Mouse (Mus musculus) retina, postnatal 7 days (tissue): ENCODE measurements around the gene Klf11.
"Not testable (repeated sequence)": the region's sequence is repeated elsewhere in the genome, so short reads cannot be mapped to it uniquely, and the experiment has no call there.

Source experiments
- DNase-seq: peaks from one replicate; pipeline ENCODE4 v3.0.0-alpha.2; 2012; ENCODE audit warnings: low read depth, low spot score

The Klf11 gene

GRCm38 (mm10) chr12:24651063-24651557 lies at the start of gene Klf11:
Gene Klf11, plus strand, starts transcription at chr12:24651274.
- peak; percentile 92 for DNase-seq

- DNase-seq, result peak; percentile 48
Measured at GRCm38 (mm10) chr12:24603266-24603665, 47.8 kb upstream of the Klf11 start.

- no peak for DNase-seq
Measured at GRCm38 (mm10) chr12:24606166-24606565, 44.9 kb upstream of the Klf11 start.

- no peak for DNase-seq
Measured at GRCm38 (mm10) chr12:24612591-24612990, 38.5 kb upstream of the Klf11 start.

GRCm38 (mm10) chr12:24614452-24615075 lies 36.5 kb upstream of the Klf11 start:
- DNase-seq, result no peak

GRCm38 (mm10) chr12:24615140-24615539 lies 35.9 kb upstream of the Klf11 start:
- no peak for DNase-seq

- DNase-seq, result no peak
Measured at GRCm38 (mm10) chr12:24619436-24619835, 31.6 kb upstream of the Klf11 start.

GRCm38 (mm10) chr12:24623486-24624251 lies 27.4 kb upstream of the Klf11 start:
- DNase-seq, result no peak

- no peak for DNase-seq
Measured at GRCm38 (mm10) chr12:24626401-24626800, 24.7 kb upstream of the Klf11 start.

- DNase-seq, result no peak
Measured at GRCm38 (mm10) chr12:24627215-24627614, 23.9 kb upstream of the Klf11 start.

GRCm38 (mm10) chr12:24630220-24630619 lies 20.9 kb upstream of the Klf11 start:
- no peak for DNase-seq

GRCm38 (mm10) chr12:24632404-24632803 lies 18.7 kb upstream of the Klf11 start:
- DNase-seq, result no peak

GRCm38 (mm10) chr12:24633753-24634191 lies 17.3 kb upstream of the Klf11 start:
- DNase-seq, result no peak

- no peak for DNase-seq
Measured at GRCm38 (mm10) chr12:24634212-24634611, 16.9 kb upstream of the Klf11 start.

GRCm38 (mm10) chr12:24634648-24635047 lies 16.4 kb upstream of the Klf11 start:
- DNase-seq, result no peak

- not testable (repeated sequence) for DNase-seq
Measured at GRCm38 (mm10) chr12:24638787-24639186, 12.3 kb upstream of the Klf11 start.

GRCm38 (mm10) chr12:24642370-24642802 lies 8.7 kb upstream of the Klf11 start:
- peak; percentile 14 for DNase-seq

- DNase-seq, result no peak
Measured at GRCm38 (mm10) chr12:24644125-24644571, 6.9 kb upstream of the Klf11 start.

- DNase-seq, result no peak
Measured at GRCm38 (mm10) chr12:24645901-24646300, 5.2 kb upstream of the Klf11 start.

GRCm38 (mm10) chr12:24648094-24648493 lies 3.0 kb upstream of the Klf11 start:
- DNase-seq, result no peak

GRCm38 (mm10) chr12:24650415-24651062 lies 535 bp upstream of the Klf11 start:
- no peak for DNase-seq

- peak; percentile 78 for DNase-seq
Measured at GRCm38 (mm10) chr12:24651642-24652342, 718 bp downstream of the Klf11 start.
